Mouse (Mus musculus) heart, embryonic 14.5 days (tissue): ENCODE results near the gene Elmod1. TPM values are rescaled to one million over a fixed set of nuclear protein-coding genes. Genes with fewer than 3 reads are reported as not detected.

Source experiments
- ATAC-seq: fragments of 200-750 bp; cut with Nextera tagmentation; 2 replicates; pipeline ENCODE4 v1.8.0; 2017; ENCODE audit warnings: low read depth, moderate TSS enrichment; ENCODE audit not compliant: insufficient number of reproducible peaks, insufficient read depth, low FRiP score
- H3K27ac ChIP-seq, 2 experiments: fragments of 200-500 bp in 1 of 2; fragments of 300-500 bp in 1 of 2; sonication (generic) in 1 of 2; replicated peaks in 1 of 2; 2 replicates each; pipeline ENCODE4 v1.5.1; 2012 to 2014; ENCODE audit warnings: low read depth in 2 of 2, low read length in 2 of 2, control low read depth in 1 of 2, mild to moderate bottlenecking in 1 of 2, mixed read lengths in 1 of 2; ENCODE audit not compliant: control insufficient read depth in 1 of 2, insufficient read depth in 1 of 2
- H3K27me3 ChIP-seq: fragments of 300-500 bp; sonication (generic); 2 replicates; pipeline ENCODE4 v1.6.1; 2014; ENCODE audit warnings: mild to moderate bottlenecking, low read length, control low read depth; ENCODE audit not compliant: control insufficient read depth, insufficient read depth
- H3K36me3 ChIP-seq: fragments of 300-500 bp; sonication (generic); 2 replicates; pipeline ENCODE4 v1.6.1; 2014; ENCODE audit warnings: mild to moderate bottlenecking, control low read depth, low read length, mixed read lengths; ENCODE audit not compliant: control insufficient read depth, insufficient read depth
- H3K4me1 ChIP-seq, 2 experiments: fragments of 200-500 bp in 1 of 2; fragments of 300-500 bp in 1 of 2; sonication (generic) in 1 of 2; 2 replicates each; pipeline ENCODE4 v1.6.1; 2012 to 2014; ENCODE audit warnings: low read length in 2 of 2, control low read depth in 1 of 2, mixed read lengths in 1 of 2; ENCODE audit not compliant: control insufficient read depth in 2 of 2, insufficient read depth in 2 of 2
- H3K4me2 ChIP-seq: fragments of 300-500 bp; sonication (generic); 2 replicates; pipeline ENCODE4 v1.6.1; 2014; ENCODE audit warnings: mild to moderate bottlenecking, low read length
- H3K4me3 ChIP-seq, 2 experiments: fragments of 200-500 bp in 1 of 2; fragments of 300-500 bp in 1 of 2; sonication (generic) in 1 of 2; 2 replicates each; pipeline ENCODE4 v1.5.1; 2012 to 2014; ENCODE audit warnings: low read length in 2 of 2, mild to moderate bottlenecking in 2 of 2, control low read depth in 1 of 2, low read depth in 1 of 2, moderate library complexity in 1 of 2; ENCODE audit not compliant: control insufficient read depth in 1 of 2, insufficient read depth in 1 of 2
- H3K9ac ChIP-seq: fragments of 300-500 bp; sonication (generic); 2 replicates; pipeline ENCODE4 v1.6.1; 2014; ENCODE audit warnings: mild to moderate bottlenecking, low read length
- H3K9me3 ChIP-seq: fragments of 300-500 bp; sonication (generic); 2 replicates; pipeline ENCODE4 v1.6.1; 2016; ENCODE audit warnings: low read length, control low read depth; ENCODE audit not compliant: control insufficient read depth
- WGBS: fragments of 180-500 bp; shearing (Covaris S2); extraction: QIAGEN DNeasy Blood & Tissue Kit; methylation state at CpG from one replicate; pipeline ENCODE4 v1.1.7; 2014; 5-methylcytosine and 5-hydroxymethylcytosine counted together
- polyA plus RNA-seq: library from polyadenylated mRNA; unstranded; fragments of >200 nt; fragmentation: Nextera tagmentation; extraction: Ambion mirVana; gene quantifications from 2 replicates; pipeline ENCODE4 v1.2.1, GENCODE M21; 2014

Elmod1 gene
- polyA plus RNA-seq, 1 experiment from 2014 or later: 0.09 TPM

DNA sequence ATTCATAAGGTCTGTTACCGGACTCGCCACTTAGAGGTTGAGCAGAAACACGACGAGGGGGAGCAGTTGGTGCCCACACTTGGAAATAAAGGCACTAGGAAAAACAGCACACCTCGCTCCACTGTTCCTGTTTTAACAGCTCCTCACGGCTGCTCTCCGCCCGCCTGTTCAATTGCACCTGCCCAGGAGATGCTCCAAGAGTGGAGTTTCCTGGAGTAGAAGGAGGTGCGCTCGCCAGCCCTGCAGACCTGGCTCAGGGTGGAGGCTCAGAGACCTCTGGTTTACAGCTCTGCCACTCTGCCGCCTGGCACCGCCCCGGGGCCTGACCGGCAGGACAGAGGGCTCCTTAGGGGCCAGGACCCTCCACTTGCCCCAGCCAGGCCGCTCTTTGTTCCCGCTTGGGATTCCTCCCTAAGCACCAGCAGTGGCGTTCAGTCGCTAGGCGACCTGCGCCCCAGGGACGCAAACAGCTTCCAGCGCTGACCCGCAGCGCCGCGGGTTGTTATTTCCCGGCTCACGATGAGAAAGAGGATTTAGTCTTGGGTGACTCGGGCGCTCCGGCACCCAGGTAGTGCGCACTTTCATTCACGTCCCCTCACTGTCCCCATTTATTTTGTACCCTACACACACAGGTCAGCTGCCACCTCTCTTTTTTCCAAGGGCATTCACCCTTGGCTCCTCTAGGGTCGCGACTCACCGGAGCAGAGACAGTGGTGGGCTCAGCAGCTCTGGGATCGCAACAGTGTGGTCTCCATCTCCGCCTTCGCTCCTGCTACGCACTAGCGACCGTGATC is 576 bp downstream of the Elmod1 start:
- 2% methylated on average over 42 of the region's 42 CpGs for WGBS
- peak overlapping the region; percentile 91 for H3K4me2 ChIP-seq
- no peak overlapping the region for H3K27ac ChIP-seq
- ATAC-seq: no peak
- H3K36me3 ChIP-seq: no peaks in the 10 kb centered on the region
- peaks cover 0 to 6% of the 10 kb centered on the region in 2 experiments; a peak in 1 of 4 replicates for H3K4me1 ChIP-seq
- H3K9ac ChIP-seq: peak overlapping the region; percentile 54; the same call in 1 of the 2 replicates
- H3K9me3 ChIP-seq: no peaks in the 10 kb centered on the region
- peak overlapping the region; percentile 46 to 49 for H3K4me3 ChIP-seq
- H3K27me3 ChIP-seq: peaks cover 36% of the 10 kb centered on the region

DNA sequence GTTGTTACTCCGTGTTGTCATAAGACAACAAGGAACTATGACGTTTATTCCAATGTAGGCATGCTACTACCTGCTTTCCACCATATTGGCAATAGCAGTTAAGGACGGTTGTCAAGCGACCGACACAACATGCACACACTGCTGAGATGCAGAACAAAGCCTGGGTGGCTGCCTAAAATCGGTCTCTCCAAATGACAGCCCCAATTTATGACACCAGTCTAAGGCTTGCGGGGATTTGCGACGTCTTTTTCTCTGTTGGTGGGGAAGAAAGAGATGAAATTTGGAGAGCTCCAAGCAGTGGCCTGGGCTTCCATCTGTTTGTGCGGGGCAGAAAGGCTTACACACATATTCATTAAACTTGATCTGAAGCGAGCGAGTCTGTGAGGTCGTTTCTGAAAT is 1.2 kb downstream of the Elmod1 start:
- H3K4me3 ChIP-seq: no peak overlapping the region
- H3K9ac ChIP-seq: no peak overlapping the region
- peak overlapping the region; percentile 91 for H3K4me2 ChIP-seq
- no peak for ATAC-seq
- peaks cover 0 to 6% of the 10 kb centered on the region in 2 experiments; a peak in 1 of 4 replicates for H3K4me1 ChIP-seq
- H3K9me3 ChIP-seq: no peaks in the 10 kb centered on the region
- H3K27me3 ChIP-seq: peaks cover 36% of the 10 kb centered on the region
- H3K36me3 ChIP-seq: no peaks in the 10 kb centered on the region
- H3K27ac ChIP-seq: no peak overlapping the region
- WGBS: 26% methylated on average over 13 of the region's 13 CpGs

DNA sequence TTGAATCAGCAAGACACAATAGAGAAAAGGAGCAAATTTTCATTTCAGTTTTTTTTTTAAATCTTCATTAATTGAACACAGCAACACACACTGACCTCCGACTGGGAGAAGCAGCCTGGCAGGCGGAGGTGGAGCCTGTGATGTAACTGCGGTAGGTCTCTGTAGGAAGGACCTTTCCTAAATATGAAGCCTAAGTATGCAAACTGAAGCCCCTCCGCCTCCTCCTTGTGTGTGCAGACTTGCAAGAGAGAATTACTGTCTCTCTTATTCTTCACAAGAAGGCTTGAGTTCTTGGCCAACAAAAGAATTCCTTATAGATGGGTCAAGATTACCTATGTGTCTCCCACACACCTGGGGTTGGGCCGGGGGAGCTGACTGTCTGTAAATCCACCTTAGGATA is 1.9 kb downstream of the Elmod1 start:
- WGBS: 65% methylated on average over 5 of the region's 5 CpGs
- no peak overlapping the region for H3K27ac ChIP-seq
- H3K9ac ChIP-seq: no peak overlapping the region
- H3K4me3 ChIP-seq: no peak overlapping the region
- no peak for ATAC-seq
- peaks cover 36% of the 10 kb centered on the region for H3K27me3 ChIP-seq
- H3K36me3 ChIP-seq: no peaks in the 10 kb centered on the region
- H3K9me3 ChIP-seq: no peaks in the 10 kb centered on the region
- no peak overlapping the region for H3K4me2 ChIP-seq
- H3K4me1 ChIP-seq: peaks cover 0 to 6% of the 10 kb centered on the region in 2 experiments; a peak in 1 of 4 replicates

DNA sequence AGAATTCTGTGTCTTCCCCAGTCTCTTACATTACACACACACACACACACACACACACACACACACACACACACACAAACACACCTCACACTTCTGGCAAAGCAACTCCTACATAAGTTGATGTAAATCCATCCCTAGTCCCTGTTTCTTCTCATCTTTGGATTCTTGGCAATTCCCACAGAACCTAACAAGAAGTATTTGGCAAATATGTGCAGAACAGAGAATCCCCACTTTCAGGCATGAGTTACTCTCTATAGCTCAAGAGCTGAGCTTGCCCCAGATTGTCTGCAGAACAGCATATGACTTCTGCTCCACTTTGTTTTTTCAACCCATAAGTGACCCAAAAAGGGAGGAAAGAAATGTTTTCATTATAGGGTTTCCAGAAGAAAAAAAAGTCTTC is 2.7 kb downstream of the Elmod1 start:
- no peak overlapping the region for H3K4me3 ChIP-seq
- H3K4me2 ChIP-seq: no peak overlapping the region
- peaks cover 36% of the 10 kb centered on the region for H3K27me3 ChIP-seq
- H3K4me1 ChIP-seq: peaks cover 0 to 6% of the 10 kb centered on the region in 2 experiments; a peak in 1 of 4 replicates
- no peak overlapping the region for H3K27ac ChIP-seq
- no peaks in the 10 kb centered on the region for H3K36me3 ChIP-seq
- H3K9me3 ChIP-seq: no peaks in the 10 kb centered on the region
- no peak for ATAC-seq
- no peak overlapping the region for H3K9ac ChIP-seq

DNA sequence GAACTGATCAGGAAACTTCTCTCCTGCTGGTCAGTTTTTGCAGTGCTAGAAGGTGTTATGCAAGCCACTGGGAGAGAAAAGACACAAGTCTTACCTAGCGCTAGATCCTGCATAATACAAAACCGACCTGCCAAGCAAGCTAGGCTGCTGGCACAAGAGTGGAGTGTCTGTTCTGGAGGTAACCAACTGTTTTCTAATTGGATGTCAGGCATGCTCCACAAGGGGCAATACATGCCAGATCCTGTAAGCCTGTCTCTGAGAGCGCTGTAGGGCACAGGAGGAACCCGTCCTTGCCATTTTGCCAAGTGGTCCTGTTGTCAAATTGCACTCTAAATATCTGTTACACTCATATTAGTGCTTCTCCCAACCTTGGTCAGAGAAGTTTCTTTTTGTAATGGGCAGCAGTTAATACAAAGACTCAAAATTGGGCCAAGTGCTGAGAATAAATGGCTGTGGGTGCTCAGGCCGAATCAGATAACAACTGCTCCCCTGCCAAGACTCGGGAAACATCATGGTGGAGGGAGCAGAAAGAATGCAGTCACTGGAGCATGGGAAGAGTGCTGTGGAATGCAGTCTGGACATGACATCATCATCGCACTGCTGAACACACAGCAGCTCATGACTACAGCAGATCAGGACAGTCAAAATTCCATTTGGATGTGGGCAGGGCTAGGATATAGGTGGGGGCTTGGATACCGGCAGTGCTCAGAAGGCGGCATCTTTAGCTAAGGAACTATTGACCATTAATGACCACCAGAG is 7.3 kb downstream of the Elmod1 start:
- ATAC-seq: no peak
- Histone ChIP-seq H3K4me2 (no peak overlapping the region), H3K4me3 (no peak overlapping the region)

DNA sequence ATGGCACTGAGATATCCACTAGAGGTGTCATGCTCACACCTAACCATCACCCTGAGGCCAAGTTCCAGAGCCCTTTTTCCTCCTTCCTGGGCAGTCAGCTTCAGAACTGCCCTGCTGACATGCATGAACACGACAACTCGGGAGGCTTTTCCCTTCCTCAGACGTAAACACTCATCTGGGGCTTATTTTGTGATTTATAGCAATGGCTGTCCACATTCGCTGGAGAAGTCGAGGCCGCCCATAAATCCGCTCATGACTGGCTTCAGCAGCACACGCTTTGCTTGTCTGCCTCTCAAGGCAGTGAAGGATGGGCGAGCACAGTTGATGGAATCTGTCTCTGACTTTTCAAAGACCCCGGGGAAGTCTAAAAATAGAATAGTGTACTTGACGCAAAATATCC is 18.1 kb downstream of the Elmod1 start:
- H3K9me3 ChIP-seq: no peaks in the 10 kb centered on the region
- WGBS: 61% methylated on average over 11 of the region's 11 CpGs

More for the DNA sequence above, 7.3 kb downstream of the Elmod1 start:
- 55% methylated on average over 9 of the region's 9 CpGs for WGBS
- Histone ChIP-seq H3K27me3 (peaks cover 5% of the 10 kb centered on the region), H3K4me1 (no peaks in the 10 kb centered on the region), H3K9me3 (no peaks in the 10 kb centered on the region), H3K36me3 (no peaks in the 10 kb centered on the region), H3K9ac (no peak overlapping the region), H3K27ac (no peak overlapping the region)

DNA sequence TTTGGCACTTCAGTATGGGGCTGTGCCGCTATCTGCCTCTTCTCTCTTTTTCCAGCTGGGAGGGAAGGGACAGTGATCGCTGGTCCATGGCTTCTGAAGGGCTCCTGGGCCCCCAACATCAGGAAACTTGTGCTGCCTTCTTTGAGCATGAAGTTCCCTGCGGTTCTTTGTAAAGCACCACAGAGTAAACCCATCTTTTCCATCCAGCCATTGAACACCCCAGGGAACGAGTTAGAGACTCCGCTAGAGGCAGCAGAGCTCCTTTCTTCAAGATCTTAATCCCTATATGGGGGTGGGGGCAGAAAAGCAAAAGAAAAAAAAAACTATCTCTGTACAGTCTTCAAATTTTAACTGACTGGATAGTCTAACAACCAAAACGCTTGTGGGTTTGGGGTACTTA is 20.2 kb downstream of the Elmod1 start:
- Histone ChIP-seq H3K4me2 (no peak overlapping the region), H3K27ac (no peak overlapping the region), H3K4me3 (no peak overlapping the region), H3K9ac (no peak overlapping the region), H3K9me3 (no peaks in the 10 kb centered on the region), H3K27me3 (no peaks in the 10 kb centered on the region), H3K36me3 (no peaks in the 10 kb centered on the region), H3K4me1 (no peaks in the 10 kb centered on the region)
- WGBS: 27% methylated on average over 6 of the region's 6 CpGs
- ATAC-seq: no peak

More for the DNA sequence above, 18.1 kb downstream of the Elmod1 start:
- no peak for ATAC-seq
- Histone ChIP-seq H3K4me3 (no peak overlapping the region), H3K27me3 (no peaks in the 10 kb centered on the region), H3K36me3 (no peaks in the 10 kb centered on the region), H3K27ac (no peak overlapping the region), H3K9ac (no peak overlapping the region), H3K4me1 (no peaks in the 10 kb centered on the region), H3K4me2 (no peak overlapping the region)
